Mouse (Mus musculus) urinary bladder, postnatal 36 days (tissue): ENCODE data around the gene Hoxa5.
A peak's percentile ranks its signal among the peaks of the same experiment; 100 is the strongest.

ENCODE experiments used
- DNase-seq, 2 experiments: peaks; one replicate each; pipeline ENCODE4 v3.0.0; 2022; ENCODE audit warnings: low spot score in 2 of 2, mixed read lengths in 1 of 2

Gene Hoxa5

GRCm38 (mm10) chr6:52215771-52216535 lies 11.6 kb upstream of the Hoxa5 start:
- DNase-seq, result peak in 1 of 2 experiments; percentile 22

DNA sequence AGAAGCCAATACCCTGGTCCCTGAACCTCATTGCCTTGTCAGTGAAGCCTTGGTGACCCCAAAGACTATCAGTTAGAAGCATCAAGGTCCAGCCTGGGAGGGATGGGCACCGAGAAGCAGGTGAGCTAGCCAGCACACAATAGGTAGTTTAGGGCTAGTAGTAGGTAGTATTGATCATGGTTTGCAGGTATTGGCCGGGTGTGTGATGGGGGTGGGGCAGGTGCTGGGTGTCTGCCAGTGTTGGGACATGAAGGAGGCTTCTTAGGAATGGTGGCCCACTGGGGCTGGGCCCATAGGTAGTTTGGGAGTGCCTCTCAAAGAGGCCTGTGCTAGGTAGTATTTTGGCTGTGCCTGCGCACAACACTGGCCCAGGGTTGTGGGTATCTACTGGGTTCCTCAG lies 10.7 kb upstream of the Hoxa5 start:
- no peak for DNase-seq

DNA sequence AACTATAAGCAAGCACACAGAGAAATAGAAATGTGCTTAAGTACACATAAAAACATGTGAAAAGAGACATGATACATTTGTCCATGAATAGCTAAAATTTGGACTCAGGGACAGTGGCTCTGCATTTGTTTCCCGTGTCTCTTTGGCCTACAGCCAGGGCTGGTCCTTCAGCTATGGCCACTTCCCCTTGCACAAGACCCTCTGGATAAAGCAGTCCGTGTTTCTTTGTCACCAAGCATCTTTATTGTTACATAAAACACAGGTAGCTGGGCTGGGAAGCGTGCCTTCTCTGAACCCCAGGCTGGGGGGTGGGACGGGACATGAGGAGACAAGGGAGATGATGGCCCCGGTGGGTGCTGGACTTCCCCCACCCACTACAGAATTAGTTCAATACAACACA lies 9.9 kb upstream of the Hoxa5 start:
- peak in 1 of 2 experiments; percentile 3 for DNase-seq

DNA sequence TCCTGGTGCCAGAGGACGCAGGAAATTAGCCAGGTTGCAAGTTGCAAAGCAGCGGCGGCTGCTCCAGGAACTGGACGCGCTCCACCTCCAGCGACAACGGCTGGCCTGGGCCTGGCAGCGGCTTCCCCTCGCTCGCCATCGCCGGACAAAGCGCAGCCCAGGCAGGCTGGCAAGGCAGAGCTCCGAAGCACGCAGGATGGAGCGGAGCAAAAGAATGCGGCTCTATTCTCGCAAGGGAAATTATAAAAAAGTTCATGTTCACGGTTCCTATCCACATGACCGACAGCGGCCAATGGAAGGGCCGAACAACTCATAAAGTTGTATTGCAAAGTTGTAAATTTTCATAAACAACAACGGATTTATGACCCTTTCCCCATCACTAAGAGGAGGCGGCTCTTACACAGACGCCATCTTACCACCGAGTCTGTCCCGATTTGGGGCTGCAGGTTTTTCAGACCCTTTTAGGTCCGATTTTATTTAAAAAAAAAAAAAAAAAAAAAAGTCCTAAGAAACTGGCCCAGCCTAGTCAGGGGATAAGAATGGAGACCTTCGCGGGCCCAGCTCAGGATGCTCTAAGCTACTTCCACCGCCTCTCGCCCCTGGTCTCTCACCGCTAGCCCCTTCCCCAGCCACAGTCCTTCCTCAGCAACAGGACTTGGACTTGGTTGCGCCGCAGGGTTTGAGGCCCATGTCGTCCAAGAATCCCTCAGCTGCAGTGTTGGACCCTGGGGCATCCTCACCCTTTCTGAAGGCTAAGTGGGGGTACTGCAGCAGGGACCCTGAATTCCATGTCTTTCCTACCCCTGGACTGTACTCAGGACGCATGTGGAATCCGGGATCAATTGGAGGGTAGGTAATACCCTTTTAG lies 9.0 kb upstream of the Hoxa5 start, which contains the start of the genes Hoxa3 and Gm28308:
Gene Hoxa3 (minus strand): TSS at position 218 of the 868 bp plus-strand sequence.
Gene Gm28308 (minus strand): TSS at position 221 of the 868 bp plus-strand sequence.
- DNase-seq, result peak; percentile 78 to 83

- peak; percentile 43 to 59 for DNase-seq
Measured at GRCm38 (mm10) chr6:52212556-52213118, 8.2 kb upstream of the Hoxa5 start.

GRCm38 (mm10) chr6:52211961-52212360 lies 7.6 kb upstream of the Hoxa5 start:
- no peak for DNase-seq

- peak; percentile 76 to 81 for DNase-seq
Measured at GRCm38 (mm10) chr6:52211170-52211935, 7.0 kb upstream of the Hoxa5 start.

DNA sequence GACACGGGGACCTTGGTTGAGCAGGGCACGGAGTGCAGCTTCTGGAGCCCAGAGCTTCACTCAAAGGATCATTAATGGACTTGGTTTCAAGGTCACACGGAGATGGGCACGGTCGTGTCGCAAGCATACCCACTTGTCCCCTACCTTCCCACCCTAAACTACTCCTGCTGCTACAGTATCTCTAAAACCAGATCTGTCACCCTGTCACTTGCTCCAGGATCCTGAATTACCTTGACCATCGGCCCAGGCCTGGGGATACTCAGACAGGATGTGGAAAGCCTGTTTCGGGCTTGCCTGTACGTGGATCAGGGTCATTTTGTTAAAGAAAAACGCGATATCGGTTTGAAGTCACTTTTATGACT lies 5.3 kb upstream of the Hoxa5 start:
- DNase-seq, result no peak

GRCm38 (mm10) chr6:52208868-52209684 lies 4.7 kb upstream of the Hoxa5 start:
- DNase-seq, result no peak

DNA sequence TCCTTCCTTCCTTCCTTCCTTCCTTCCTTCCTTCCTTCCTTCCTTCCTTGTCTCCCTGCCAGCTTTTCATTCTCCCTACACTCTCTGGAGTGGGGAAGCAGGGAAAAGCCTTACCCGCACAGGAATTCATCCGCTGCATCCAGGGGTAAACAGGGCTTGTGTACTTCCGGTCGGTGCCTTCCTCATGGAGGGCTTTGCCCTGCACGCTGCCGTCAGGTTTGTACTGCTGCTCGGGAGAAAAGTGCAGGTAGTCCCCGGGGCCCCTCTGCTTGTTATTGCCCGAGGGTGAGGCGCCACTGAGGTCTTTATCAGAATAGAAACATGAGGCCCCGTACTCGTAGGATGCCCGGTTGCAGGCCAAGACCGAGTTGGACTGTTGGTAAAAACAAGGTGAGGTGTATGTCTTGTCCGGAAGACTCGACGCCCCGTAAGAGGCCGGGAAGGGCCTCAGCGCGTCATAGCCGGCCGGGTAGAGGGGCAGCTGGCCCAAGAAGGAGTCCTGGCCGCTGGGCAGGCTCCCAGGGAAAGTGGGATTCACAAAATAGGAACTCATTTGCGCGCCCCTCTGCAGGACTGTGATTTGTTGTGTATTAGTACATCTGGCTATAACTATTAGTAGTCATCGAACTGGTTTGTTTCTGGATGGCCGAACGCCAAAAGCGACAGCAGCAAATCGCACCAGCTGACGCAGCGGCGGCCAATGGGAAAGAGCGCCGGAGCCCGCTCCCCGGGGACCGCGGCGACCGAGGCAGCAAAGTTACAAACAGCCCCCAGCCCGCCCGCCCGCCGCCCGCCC lies 3.9 kb upstream of the Hoxa5 start, which contains the start of gene Hoxa6:
Gene Hoxa6 (minus strand): TSS at position 651 of the 796 bp plus-strand sequence.
- DNase-seq, result peak; percentile 61 to 72

GRCm38 (mm10) chr6:52207684-52207976 lies 3.2 kb upstream of the Hoxa5 start:
- DNase-seq, result no peak

- no peak for DNase-seq
Measured at GRCm38 (mm10) chr6:52206882-52207683, 2.7 kb upstream of the Hoxa5 start.

DNA sequence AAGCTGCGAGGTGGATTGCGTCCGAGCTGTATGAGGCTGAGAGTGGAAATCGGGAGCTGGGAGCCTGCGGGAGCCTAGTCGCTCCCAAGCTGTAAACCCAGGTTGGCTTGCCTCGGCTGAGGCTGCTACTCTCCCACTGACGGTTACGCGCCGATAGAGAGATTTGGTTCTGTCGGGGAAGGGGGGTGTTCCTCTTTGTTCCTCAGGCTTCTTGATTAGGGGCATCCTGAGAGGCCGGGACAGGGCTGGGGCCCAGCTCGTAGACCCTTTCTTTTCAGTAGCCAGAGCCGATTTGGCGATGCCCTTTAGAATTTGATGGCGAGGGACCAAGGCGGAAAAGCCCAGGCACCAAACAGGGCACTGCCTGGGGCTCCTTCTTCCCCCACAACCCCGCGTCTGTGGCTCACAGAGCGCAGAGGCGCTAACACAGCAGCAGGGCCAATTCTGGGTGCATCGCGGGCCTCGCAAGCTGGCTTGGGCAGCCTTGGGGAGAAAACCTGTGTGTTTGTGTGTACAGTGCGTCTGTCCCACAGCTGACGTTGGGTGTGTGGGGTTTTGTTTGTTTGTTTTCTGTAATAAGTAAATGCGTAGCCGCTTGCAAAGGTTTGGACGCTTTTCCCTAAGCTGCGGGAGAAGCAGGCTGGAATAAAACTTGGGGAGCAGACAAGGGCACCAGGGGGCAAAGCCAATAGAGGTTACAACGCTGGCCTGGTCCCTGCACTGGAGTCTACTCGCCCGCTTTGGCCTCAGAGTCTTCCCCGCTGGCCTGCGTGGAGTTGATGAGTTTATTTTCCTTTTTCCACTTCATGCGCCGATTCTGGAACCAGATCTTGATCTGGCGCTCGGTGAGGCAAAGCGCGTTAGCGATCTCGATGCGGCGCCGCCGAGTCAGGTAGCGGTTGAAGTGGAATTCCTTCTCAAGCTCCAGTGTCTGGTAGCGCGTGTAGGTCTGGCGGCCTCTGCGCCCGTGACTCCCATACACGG lies 1.5 kb upstream of the Hoxa5 start:
- no peak for DNase-seq

GRCm38 (mm10) chr6:52205221-52205620 lies 834 bp upstream of the Hoxa5 start:
- DNase-seq, result no peak

- DNase-seq, result no peak
Measured at GRCm38 (mm10) chr6:52203371-52204049, 877 bp downstream of the Hoxa5 start.

- no peak for DNase-seq
Measured at GRCm38 (mm10) chr6:52203121-52203370, 1.3 kb downstream of the Hoxa5 start.

DNA sequence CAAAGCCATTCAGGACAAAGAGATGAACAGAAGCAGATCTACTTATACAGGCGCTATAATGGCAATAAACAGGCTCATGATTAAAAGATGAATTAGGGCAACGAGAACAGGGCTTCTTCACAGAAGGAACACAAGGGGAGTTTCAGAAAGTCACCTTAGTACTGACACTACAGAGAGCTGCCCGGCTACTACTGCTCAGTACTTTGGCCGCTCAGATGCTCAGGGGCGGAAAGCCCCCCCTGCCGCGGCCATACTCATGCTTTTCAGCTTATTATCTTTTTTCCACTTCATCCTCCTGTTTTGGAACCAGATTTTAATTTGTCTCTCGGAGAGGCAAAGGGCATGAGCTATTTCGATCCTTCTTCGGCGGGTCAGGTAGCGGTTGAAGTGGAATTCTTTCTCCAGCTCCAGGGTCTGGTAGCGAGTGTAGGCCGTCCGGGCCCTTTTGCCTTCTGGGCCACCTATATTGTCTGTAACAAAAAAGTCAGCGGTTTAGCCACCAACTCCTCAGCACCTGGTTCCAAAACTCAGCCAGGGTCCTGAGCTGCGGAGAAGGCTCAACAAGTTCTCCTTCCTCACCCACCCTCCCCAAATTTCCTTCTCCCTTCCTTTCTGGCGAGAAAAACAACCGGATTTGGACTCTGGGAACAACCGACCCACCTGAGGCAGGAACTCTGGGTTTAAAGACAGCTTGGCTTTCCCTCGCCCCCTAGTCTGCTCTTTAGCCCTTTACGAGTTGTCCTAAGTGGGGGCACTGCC lies 1.8 kb downstream of the Hoxa5 start:
- DNase-seq, result no peak
